Mouse (Mus musculus) megakaryocyte-erythroid progenitor cell, adult 5-6 weeks (primary cell): ENCODE measurements around the gene Zfp988. TPM values are rescaled to one million over a fixed set of nuclear protein-coding genes. Genes with fewer than 3 reads are reported as not detected.
"Not testable (repeated sequence)": the region's sequence is repeated elsewhere in the genome, so short reads cannot be mapped to it uniquely, and the experiment has no call there.

Source experiments
- ATAC-seq: replicated peaks from 2 replicates; pipeline ENCODE4 v1.8.0; 2016; ENCODE audit warnings: mild to moderate bottlenecking, inconsistent platforms; ENCODE audit not compliant: severe bottlenecking, poor library complexity, low FRiP score, low TSS enrichment
- total RNA-seq, 2 experiments: library from RNA; stranded (forward) in 1 of 2; stranded (reverse) in 1 of 2; fragments of 200-1000, 215-1000 nt in 1 of 2; fragments of >200 nt in 1 of 2; fragmentation: Nextera tagmentation in 1 of 2; gene quantifications; 2 replicates each; pipeline ENCODE4 v1.2.3; 2014 to 2017

The Zfp988 gene
- total RNA-seq, 2 experiments from 2014 or later = 0.22 TPM; not detected in 1

DNA sequence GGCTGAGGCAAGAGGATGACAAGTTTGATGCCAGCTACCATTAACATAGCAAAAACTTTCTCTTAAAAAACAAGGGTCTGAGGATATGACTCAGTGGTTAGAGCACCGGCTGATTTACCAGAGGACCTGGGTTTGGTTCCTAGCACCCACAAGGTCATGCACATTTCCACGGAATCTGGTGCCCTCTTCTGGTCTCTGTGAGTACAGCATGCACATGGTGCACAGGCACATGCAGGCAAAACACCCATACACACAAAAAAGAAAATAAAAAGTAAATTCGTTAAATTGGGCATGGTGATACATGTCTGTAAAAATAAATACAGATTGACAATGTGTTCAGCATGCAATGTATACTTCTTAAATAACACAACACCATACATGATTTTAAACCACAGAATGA is 34.8 kb downstream of the Zfp988 start:
- ATAC-seq = not testable (repeated sequence)

DNA sequence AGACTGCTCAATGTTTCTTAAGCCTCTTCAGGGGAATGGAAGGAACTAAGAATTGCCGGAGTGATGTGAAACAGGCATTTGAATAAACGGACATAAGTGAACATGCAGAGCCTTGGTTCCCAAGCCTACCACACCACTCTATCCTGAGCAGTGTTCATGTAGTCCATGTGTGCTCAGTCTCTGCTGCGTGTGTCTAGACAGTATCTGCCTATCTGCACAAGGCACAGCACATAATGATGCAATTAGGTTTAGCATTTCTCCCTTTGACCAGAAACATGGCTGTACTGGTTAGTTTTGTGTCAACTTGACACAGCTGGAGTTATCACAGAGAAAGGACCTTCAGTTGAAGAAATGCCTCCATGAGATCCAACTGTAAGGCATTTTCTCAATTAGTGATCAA is 35.4 kb downstream of the Zfp988 start:
- not testable (repeated sequence) for ATAC-seq

DNA sequence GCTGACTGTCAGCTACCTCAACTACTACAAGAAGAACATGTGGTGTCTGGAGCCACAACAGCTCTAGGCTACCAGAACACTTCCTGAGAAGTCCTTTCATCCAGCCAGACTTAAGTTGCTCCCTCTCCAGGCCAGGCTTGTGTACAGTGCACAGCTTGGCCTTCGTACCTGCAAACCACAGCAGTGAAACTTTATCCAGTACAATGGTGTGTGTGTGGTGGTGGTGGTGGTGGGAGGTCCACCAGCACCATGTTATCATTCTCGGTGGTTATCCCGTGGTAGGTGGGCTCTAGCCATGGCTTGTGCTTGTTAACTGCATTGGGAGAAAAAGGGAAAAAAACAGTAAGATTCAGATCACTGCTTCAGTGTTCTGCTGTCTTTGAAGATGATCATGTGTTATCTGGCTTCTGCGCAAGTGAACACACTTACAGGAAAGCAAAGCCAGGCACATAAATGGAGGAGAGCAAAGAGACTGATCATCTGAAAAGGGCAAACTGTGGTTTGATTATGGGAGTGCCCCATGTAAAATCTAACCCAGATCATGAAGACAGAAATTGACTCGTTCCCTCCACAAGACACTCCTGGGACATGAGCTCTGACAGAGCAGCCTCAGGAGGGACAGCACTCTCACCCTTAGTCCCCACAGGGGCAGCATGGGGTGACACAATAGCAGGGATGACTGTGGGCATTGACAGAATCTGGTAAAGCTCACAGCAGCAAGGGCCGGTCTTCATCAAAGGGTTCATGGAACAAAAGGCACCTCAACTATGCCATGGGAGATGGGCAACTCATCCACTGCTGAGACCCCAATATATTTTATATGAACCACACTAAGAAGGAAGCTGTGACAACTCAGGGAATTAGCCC is 37.8 kb downstream of the Zfp988 start:
- peak; percentile 80 for ATAC-seq

DNA sequence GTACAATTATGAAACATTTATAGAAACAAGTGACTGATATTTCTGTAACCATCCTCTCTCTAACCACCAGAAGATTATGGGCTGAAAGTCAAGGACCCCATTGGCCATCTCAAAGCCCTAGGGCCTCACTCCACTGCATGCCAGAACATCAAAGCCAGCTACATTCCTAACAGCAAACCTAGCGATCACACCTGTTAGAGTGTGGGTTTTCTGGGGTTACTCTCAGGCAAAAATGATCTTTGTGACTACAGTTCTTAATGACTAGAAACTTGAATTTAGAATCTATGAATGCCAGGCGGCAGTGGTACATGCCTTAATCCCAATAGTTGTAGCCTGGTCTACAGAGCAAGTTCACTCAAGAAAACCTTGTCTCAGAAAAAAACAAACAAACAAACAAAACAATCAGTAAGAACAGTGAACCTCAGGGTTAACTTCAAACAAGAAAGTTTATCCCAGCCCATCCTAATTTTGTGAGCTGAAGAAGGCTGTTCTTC is 39.6 kb downstream of the Zfp988 start:
- not testable (repeated sequence) for ATAC-seq

DNA sequence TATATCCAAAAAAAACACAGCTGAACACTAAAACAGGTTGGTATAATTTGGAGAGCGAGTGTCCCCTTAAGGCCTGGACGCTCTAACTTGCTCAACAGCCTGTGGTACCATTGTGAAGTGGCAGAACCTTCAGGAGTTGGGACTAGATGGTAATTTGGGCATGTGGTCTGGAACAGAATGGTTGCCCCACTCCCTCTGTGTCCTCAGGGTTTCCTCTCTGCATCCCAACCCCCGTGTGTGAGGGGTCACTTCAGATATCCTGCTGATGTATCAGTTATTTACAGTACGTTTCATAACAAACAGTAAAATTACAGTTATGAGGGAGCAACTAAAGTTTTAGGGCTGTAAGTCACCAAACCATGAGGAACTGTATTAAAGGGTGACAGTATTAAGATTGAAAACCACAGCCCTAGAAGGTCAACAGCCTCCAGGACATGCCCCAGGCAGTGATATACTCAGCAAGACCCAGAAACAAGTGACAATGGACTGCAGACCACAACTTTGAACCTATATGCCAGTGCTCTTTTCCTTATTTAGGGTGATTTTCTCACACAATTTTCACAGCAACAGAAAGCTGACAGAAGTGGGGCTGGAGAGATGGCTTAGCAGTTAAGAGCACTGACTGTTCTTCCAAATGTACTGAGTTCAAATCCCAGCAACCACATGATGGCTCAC is 41.0 kb downstream of the Zfp988 start:
- ATAC-seq = not testable (repeated sequence)

DNA sequence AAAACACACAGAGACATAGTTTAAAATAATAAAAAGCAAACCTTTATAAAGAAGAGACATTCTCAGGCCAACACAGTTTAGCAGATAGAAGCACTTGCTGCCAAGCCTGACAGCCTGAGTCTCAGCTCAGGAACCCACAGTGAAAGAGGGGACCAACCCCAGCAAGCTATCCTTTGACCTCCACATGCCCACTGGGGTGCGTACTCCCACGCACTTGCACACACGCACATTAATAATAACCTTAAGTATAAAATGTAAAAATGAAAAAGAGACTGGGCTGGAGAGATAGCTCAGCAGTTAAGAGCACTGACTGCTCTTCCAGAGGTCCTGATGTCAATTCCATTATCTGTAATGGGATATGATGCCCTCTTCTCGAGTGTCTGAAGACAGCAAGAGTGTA is 41.8 kb downstream of the Zfp988 start:
- not testable (repeated sequence) for ATAC-seq

DNA sequence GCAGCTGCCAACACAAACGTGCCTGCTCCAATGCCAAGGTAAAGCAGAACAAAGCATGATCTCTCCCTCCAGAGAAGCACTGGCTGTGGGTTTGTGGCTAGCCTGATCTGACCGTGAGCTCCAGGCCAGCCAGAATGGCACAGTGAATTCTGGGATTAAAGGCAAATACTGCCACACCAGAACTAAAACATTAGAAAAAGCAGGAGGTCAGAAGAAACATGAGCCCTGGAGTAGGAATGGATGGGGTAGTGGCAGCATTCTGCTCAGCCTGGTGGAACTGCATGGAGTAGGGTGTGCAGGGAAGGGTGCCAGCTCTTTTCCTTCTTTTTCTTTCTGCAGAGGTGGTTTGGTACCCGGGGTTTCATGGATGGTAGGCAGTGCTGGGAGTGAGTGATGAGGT is 42.4 kb downstream of the Zfp988 start:
- not testable (repeated sequence) for ATAC-seq

DNA sequence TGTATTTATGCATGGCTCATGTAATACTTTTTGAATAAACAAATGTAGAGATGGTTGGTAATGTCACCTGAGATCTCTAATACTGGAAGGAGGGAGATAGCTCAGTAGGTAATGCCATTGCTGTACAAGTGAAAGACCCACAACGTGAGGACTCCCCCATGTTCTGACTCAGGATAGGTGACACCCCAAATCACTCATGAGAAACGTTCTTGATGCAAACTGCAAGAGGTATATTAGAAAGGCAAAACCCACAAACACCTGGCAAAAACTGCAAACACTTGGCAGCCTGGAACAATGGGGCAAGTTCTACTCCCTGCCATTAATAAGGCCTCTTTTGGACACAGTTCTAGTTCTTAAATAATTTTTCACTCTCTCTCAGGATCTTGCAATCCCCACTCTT is 42.9 kb downstream of the Zfp988 start:
- ATAC-seq = not testable (repeated sequence)

DNA sequence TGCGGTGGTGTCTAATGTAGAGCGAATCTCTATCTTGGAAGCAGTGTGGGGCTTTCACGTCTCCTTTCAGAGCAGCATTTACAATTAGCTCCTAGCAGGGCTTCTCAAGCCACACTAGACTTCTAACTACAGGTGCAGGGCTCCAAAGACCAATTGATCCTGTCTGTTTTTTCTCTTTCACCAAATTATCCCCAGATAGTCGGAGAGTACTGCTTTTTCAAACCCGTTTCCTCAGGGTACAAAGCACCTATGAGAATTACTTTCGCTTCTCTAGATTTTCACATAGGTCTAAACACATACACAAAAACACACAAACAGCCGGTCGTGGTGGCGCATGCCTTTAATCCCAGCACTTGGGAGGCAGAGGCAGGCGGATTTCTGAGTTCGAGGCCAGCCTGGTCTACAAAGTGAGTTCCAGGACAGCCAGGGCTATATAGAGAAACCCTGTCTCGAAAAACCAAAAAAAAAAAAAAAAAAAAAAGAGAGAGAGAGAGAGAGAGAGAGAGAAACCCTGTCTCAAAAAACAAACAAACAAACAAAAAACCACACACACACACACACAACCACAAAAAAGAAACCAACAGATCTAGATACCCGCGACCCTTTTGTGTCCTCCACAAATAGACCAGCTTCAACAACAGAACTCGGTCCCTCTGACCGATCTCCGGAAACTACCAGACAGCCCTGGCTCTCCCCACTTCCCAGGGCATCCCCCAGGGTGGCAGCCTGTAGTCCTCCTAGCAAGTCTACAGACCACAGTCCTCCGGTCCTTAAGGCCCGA is 43.6 kb downstream of the Zfp988 start:
- ATAC-seq = not testable (repeated sequence)

DNA sequence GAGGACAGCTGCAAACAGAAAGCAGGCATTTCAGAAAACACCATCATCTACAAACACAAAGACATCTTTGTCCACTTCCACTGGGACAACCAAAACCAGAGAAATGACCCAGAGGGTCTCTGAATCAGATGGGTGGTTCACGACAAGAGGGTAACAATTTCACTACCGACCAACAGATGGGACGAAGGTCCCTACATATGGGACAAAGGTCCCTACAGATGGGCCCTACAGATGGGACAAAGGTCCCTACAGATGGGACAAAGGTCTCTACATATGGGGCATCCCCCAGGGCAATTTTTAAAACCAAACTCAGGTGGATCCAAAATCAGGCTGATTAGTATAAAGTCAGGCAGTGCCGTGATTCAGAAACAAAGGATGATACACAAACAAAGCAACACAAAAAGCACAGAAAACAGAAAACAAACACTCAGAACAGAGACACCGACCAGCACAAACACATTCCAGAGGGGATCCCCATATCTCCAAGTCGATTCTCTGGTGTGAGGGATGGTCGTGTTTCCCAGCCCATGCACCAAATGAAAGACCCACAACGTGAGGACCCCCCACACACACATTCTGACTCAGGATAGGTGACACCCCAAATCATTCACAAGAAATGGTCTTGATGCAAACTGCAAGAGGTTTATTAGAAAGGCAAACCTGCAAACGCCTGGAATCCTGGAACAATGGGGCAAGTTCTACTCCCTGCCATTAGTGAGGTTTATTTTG is 44.4 kb downstream of the Zfp988 start:
- ATAC-seq = not testable (repeated sequence)

DNA sequence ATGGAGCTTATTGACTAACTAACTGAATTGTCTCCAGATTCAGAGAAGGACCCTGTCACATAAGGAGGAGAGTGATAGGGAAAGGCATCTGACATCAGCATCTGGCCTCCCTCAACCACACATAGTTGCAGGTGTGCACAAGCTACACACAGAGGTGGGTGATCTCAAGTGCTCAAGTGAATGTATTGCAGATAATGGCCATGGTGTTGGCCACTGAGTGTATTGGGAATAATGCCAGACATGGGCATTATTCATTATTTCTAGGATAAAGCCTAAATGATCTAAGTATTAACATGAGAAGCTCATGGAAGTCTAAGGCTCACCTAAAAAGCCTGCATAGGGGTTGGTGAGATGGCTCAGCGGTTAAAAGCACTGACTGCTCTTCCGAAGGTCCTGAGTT is 45.1 kb downstream of the Zfp988 start:
- ATAC-seq = 0 out of 2 replicates have a peak, but pooled peaks have one; percentile 41

DNA sequence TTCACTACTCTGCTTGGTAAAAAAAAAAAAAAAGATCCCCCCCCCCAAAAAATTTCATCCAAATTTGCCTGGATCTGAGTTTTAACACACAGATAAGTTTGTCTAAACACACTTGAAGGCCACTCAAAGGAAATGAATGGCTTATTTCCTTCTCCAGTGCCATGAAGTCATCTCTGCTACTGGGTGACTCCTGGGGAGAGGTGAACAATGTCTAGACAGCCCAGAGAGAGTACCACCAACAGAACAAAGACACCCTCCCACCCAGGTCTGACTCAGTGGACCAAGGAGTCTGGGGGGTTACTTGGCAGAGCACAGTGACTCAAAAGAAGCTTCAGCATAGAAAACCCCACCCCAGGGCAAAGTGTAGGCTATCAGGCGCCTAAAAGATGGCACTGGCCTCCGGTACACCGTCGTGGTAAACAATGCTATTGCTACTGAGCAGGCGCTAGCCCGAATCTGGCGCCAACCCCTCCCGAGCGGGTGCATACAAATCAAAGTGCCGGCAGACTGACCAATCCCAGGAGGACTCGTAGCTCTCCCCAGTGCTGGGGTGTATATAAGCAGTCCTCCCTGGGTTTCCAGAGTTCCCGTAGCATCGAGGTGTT is 46.0 kb downstream of the Zfp988 start:
- ATAC-seq = not testable (repeated sequence)

DNA sequence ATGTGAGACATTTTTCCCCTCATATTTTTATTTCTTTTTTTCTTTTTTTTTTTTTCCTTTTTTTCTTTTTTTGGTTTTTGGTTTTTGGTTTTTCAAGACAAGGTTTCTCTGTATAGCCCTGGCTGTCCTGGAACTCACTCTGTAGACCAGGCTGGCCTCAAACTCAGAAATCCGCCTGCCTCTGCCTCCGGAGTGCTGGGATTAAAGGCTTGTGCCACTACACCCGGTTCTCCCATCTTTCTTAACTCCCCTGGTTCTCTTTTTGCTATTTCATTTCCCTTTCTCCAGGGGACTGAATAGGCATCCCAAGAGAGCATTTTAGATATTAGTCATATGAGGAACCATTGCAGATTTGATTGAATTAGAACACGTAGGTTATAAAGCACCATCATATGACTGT is 48.2 kb downstream of the Zfp988 start:
- not testable (repeated sequence) for ATAC-seq

DNA sequence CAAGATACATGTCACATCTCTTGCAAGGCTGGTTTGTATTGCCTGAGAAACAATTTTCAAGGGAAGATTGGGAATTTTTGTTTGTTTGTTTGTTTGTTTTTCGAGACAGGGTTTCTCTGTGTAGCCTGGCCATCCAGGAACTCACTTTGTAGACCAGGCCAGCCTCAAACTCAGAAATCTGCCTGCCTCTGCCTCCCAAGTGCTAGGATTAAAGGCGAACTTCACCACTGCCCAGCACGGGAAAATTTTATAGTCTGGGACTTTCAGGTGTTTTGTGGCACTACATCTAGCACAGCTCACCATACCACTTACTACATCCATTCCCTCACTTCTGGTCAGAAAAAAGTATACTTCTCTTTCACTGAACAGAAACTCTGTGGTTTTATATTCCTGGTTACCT is 50.6 kb downstream of the Zfp988 start:
- not testable (repeated sequence) for ATAC-seq

DNA sequence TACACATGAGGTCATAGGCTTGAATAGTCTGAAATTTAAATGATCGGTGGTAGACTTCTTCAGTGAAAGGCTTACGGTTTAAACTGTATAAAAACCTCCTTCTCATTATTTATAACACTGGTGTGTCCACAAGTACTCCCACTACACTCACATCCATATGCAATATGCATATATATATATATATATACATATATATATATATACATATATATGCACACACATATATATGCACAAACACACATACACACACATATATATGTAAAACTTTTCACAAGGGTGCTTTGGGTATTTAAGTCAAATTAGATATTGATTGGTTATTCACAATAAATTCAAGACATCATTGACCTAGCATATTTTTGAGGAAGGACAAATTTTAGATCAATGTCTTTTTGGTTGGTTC is 51.7 kb downstream of the Zfp988 start:
- not testable (repeated sequence) for ATAC-seq

DNA sequence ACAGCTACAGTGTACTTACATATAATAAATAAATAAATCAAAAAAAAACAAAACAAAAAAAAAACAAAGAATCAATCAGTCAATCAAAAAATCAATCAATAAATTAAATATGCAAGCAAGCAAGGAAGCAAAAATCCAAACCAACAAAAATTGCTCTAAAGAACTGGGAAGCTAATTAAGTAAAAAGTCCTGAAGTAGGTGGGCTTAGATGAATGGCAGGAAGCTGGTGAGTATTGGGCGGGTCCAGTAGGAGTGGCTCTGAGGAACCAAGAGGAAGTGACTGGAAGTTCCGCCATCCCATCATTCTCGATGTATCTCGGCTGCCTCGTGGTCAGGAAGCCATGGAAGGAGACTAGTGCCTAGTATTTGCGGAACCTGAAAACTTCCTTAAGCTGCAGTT is 55.5 kb downstream of the Zfp988 start, which contains the start of gene Zfp978:
Gene Zfp978 (plus strand): TSS at position 301 of the 400 bp plus-strand sequence.
- not testable (repeated sequence) for ATAC-seq

DNA sequence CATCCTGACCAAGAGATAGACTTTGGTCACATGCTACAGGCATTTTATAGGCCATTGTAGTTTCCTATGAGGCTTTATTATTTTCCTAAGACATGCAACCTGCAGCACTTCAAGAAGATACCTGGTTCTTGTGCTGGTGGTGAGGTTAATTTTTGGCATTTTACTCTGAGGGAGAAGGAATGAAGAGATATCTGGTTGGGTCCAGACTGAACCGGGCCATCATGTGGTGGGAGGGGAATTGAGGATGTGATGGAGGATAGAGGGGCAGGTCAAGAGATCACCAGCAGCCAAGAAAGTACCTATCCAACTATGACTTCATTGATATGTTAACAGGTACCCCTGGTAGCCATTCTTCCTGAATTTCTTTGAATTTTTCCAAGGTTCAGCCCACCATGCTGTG is 56.4 kb downstream of the Zfp988 start:
- ATAC-seq = not testable (repeated sequence)

DNA sequence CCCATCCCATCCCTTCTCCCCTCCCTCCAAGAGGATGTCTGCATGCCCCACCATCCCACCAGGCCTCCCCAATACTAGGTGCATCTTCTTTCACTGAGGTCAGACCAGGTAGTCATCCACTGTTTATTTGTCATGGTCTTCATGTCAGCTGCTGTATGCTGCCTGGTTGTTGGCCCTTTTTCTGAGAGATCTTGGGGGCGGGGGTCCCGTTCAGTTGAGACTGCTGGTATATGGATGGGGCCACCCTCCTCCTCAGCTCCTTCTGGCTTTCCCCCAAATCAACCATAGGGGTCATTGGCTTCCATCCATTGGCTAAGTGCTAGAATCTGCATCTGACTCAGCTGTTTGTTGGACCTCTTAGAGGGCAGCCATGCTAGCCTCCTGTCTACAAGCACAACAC is 64.1 kb downstream of the Zfp988 start:
- ATAC-seq = peak; percentile 52; the same call in 1 of the 2 replicates

DNA sequence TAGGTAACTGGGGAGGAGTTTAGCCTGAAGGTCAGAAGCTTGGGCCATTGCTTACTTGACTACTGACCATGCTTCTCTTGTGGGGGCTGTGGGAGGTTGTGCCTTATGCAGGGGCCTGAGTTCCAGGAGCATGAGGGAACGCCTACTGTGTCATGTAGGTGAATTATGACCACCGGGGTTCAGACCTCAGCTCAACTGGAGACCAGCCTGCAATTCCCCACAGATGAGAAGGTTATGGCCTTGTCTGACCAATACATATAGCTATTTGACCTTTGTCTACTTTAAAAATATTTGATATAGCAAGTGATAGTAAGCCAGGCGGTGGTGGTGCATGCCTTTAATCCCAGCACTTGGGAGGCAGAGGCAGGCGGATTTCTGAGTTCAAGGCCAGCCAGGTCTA is 77.7 kb downstream of the Zfp988 start:
- not testable (repeated sequence) for ATAC-seq
